Mouse (Mus musculus) brain, adult 10 weeks (tissue): Measurements from ENCODE around the gene Arfgef3. TPM values are rescaled to one million over a fixed set of nuclear protein-coding genes. Genes with fewer than 3 reads are reported as not detected.

ENCODE experiments used
- polyA plus RNA-seq: library from polyadenylated mRNA; stranded (reverse); fragments of 350-450 nt; fragmentation: Illumina TruSeq; extraction: RNeasy Lipid Tissue Mini Kit (QIAGEN cat#74804); gene quantifications from one replicate; pipeline ENCODE4 v1.2.3, GENCODE M21; 2015; ENCODE audit warnings: low read depth, low replicate concordance

Gene Arfgef3
- polyA plus RNA-seq, result 28.5 TPM

DNA sequence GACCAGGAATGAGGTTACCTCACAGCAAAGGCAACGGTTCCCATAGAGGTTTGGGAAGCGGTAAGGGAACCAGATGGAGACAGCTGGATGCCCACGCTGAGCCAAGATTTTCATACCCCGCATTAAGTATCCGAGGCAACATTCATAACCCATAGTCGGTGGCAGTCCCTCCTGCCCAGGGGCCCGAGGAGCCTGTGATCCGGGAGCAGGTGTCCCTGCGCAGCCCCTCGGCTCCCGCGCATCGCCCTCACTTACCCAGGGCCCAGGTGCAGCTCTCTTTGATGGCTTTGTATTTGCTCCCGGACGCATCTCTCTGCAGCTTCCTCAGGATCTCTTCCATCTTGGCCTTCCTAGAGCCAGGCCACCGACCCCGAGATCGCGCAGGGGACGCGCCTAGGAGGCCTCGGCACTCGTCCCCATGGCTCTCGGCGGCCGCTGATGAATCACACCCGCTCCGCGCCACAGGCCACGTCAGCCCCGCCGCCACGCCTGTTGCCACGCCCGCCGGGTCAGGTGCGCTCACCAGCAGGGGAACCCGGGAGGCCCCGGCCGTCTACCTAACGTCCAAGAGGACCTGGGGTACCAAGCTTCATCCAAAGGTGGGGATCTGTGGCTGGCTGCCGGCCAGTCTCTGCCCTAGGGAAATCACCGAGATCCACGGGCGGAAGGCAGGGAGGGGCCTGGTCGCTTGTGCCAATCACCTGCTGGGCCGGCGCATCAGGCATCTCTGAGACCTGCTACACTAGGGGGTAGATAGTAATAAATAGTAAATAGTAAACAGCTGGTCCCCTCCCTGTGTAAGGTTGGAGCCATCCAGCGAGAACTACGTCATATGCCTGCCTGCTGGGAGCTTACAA, at the start of gene Arfgef3:
TSS of gene Arfgef3 (minus strand) at position 664 of the 857 bp plus-strand sequence.

GRCm38 (mm10) chr10:18786693-18787092, 42.9 kb upstream of the Arfgef3 start, which contains the start of gene Gm4922:
TSS of gene Gm4922 (minus strand) at chr10:18786793.

GRCm38 (mm10) chr10:18545813-18546235, 197.9 kb downstream of the Arfgef3 start, which contains the start of gene Hebp2:
TSS of gene Hebp2 (minus strand) at chr10:18546076.

Other genes starting within 250 kb of the Arfgef3 start
- gene Hebp2, start 197.9 kb downstream of the Arfgef3 start, polyA plus RNA-seq, result 5.4 TPM
- not detected for gene Gm4922, start 42.8 kb upstream of the Arfgef3 start, polyA plus RNA-seq
- gene Perp, start 101.1 kb upstream of the Arfgef3 start, polyA plus RNA-seq, result 7.4 TPM